Mouse (Mus musculus): ENCODE results near the gene Git1. TPM values are rescaled to one million over a fixed set of nuclear protein-coding genes. Genes with fewer than 3 reads are reported as not detected.

Git1 gene
- polyA plus RNA-seq, 1 experiment, result 36.2 TPM

DNA sequence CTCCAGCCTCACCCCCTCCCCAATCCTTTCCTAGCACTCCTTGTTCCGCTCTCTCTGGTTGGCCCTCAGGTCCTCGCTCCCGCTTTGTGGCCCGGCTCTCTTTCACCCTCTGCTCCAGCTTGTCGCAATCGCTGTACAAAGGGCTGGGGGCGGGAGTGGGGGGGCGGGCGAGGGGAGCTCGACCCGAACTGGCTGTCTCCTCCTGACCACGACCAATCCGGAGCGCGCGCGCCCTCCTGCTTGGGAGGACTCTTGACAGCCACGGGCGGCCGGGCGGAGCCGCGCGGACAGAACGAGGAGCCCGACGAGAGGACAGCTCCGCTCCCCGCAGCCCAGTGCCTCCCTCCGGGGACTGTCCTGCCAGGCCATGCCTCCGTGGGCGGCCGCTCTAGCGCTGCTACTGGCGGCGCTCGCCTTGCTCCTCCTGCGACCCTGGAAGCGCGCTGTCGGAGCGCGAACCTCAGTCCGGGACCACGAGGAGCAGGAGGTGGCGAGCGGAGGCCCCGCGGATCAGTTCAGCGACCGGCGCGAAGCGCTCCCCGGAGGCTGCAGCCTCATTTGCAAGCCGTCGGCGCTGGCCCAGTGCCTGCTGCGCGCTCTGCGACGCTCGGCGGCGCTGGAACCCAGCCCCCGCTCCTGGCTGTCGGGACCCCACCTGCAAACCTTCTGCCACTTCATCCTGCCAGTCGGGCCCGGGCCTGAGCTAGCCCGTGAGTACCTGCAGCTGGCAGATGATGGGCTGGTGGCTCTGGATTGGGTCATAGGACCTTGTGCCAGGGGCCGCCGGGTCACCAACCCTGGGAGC, 21.7 kb downstream of the Git1 start, which contains the start of gene Abhd15:
Gene Abhd15 (plus strand): TSS at position 290 of the 805 bp plus-strand sequence.
- TF ChIP-seq POLR2A (IDR thresholded peaks at IDR 0.05; ENCODE audit: low read depth, low read length), result peak; percentile 2; the same call in 1 of the 2 replicates
- TF ChIP-seq CTCF (IDR thresholded peaks at IDR 0.05; ENCODE audit: extremely low read depth, insufficient read depth, insufficient read length, insufficient replicate concordance), result no peak
- DNase-seq (ENCODE audit: low read depth in 1 of 2, low spot score in 2 of 2), result peak in 1 of 2 experiments; percentile 56
- peaks cover 38% of the 10 kb centered on the region for H3K4me1 ChIP-seq (ENCODE audit: control insufficient read depth, insufficient read depth, insufficient read length)
- WGBS, result under 1% methylated on average over 68 of the region's 72 CpGs
- H3K36me3 ChIP-seq (ENCODE audit: control insufficient read depth, insufficient read depth, low read length), result no peaks in the 10 kb centered on the region
- peak within 1 kb of the TSS; percentile 58 for H3K4me3 ChIP-seq (ENCODE audit: extremely low read depth, insufficient read depth, insufficient read length)
- peaks cover 6% of the 10 kb centered on the region for H3K27me3 ChIP-seq (ENCODE audit: control insufficient read depth, insufficient read depth, low read length)
- peak within 1 kb of the TSS; percentile 43 for H3K27ac ChIP-seq (ENCODE audit: insufficient read depth, low read length)

DNA sequence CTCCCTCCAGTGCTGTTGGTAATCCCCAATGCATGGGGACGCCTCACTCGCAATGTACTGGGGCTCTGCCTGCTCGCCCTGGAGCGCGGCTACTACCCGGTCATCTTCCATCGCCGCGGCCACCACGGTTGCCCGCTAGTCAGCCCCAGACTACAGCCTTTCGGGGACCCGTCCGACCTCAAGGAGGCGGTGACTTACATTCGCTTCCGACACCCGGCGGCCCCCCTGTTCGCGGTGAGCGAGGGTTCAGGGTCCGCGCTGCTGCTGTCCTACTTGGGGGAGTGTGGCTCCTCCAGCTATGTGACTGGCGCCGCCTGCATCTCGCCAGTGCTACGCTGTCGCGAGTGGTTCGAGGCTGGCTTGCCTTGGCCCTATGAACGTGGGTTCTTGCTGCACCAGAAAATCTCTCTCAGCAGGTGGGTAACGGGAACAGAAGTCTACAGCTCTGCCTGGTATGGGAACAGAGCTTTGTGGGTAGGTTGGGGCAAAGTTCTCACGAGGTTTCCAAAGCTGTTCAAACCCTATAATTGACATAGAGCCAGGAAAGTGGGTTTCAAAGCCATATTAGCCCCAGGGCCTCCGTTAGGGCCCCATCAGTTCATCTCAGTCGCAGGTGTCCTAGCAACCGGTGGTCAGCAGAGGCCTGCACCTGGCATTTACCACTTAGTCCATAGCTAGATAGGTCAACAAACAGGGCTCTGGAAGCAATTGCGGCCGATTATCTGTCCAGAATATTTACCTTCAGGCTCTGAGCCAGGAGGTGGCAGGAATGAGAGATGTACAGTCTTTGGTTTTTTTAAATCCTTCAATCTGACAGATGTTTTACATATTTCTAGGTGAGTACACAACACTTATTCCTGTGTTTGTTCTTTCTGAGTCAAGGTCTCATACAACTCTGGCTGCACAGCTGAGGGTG, 22.5 kb downstream of the Git1 start, which contains the start of gene Trp53i13:
Gene Trp53i13 (minus strand): TSS at position 344 of the 916 bp plus-strand sequence.
- TF ChIP-seq POLR2A (IDR thresholded peaks at IDR 0.05; ENCODE audit: low read depth, low read length), result no peak
- no peak for TF ChIP-seq CTCF (IDR thresholded peaks at IDR 0.05; ENCODE audit: extremely low read depth, insufficient read depth, insufficient read length, insufficient replicate concordance)
- H3K36me3 ChIP-seq (ENCODE audit: control insufficient read depth, insufficient read depth, low read length), result no peaks in the 10 kb centered on the region
- H3K27me3 ChIP-seq (ENCODE audit: control insufficient read depth, insufficient read depth, low read length), result peaks cover 6% of the 10 kb centered on the region
- peak within 1 kb of the TSS; percentile 58 for H3K4me3 ChIP-seq (ENCODE audit: extremely low read depth, insufficient read depth, insufficient read length)
- peaks cover 45% of the 10 kb centered on the region for H3K4me1 ChIP-seq (ENCODE audit: control insufficient read depth, insufficient read depth, insufficient read length)
- 11% methylated on average over 39 of the region's 39 CpGs for WGBS
- peak in 1 of 2 experiments; percentile 21 for DNase-seq (ENCODE audit: low read depth in 1 of 2, low spot score in 2 of 2)
- H3K27ac ChIP-seq (ENCODE audit: insufficient read depth, low read length), result peak within 1 kb of the TSS; percentile 43

DNA sequence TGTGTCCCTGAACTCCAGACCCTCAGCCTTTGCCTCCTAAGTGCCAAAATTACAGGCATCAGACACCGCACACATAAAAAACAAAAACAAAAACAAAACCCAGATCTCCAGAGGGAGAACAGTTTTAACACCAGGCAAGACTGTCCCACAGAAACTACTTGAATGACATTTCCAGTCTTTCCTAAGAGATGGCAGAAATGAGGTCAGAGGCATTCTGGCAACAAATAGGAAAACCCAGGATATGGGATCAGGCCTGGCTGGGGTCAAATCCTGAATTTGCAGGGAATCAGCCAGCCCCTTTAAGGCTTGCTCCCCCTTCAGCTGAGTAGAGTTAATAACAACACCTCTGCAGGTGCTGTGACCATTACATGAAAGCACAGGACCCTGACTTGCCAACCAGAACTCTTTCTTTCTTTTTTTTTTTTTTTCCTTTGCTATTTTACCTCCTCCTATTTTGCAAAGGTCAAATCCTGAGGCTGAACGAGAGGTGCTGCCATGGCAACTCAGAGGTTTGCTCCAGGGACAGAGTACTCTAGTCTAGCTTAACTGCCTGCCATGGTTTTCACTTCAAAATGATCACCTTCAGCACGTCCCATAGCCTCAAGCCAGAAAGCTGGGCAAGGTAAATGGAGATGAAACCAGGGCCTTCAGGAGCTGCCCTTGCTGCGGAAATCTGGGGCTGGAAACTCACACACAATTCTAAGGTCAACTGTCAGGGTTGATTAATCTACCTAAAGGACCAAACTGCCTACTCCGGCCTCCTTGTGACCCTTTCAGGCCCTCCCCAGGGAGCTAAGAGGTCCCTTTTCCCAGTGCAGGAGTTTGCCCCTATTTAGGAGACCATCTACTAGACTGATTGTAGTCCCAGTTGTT, 23.4 kb downstream of the Git1 start:
- Histone ChIP-seq H3K4me3 (ENCODE audit: extremely low read depth, insufficient read depth, insufficient read length) (no peak overlapping the region), H3K27ac (ENCODE audit: insufficient read depth, low read length) (no peak overlapping the region), H3K36me3 (ENCODE audit: control insufficient read depth, insufficient read depth, low read length) (no peaks in the 10 kb centered on the region), H3K27me3 (ENCODE audit: control insufficient read depth, insufficient read depth, low read length) (peaks cover 6% of the 10 kb centered on the region), H3K4me1 (ENCODE audit: control insufficient read depth, insufficient read depth, insufficient read length) (peaks cover 45% of the 10 kb centered on the region)
- 79% methylated on average over 5 of the region's 5 CpGs for WGBS
- DNase-seq (ENCODE audit: low read depth in 1 of 2, low spot score in 2 of 2), result no peak
- TF ChIP-seq POLR2A (IDR thresholded peaks at IDR 0.05; ENCODE audit: low read depth, low read length), result no peak
- TF ChIP-seq CTCF (IDR thresholded peaks at IDR 0.05; ENCODE audit: extremely low read depth, insufficient read depth, insufficient read length, insufficient replicate concordance), result no peak

DNA sequence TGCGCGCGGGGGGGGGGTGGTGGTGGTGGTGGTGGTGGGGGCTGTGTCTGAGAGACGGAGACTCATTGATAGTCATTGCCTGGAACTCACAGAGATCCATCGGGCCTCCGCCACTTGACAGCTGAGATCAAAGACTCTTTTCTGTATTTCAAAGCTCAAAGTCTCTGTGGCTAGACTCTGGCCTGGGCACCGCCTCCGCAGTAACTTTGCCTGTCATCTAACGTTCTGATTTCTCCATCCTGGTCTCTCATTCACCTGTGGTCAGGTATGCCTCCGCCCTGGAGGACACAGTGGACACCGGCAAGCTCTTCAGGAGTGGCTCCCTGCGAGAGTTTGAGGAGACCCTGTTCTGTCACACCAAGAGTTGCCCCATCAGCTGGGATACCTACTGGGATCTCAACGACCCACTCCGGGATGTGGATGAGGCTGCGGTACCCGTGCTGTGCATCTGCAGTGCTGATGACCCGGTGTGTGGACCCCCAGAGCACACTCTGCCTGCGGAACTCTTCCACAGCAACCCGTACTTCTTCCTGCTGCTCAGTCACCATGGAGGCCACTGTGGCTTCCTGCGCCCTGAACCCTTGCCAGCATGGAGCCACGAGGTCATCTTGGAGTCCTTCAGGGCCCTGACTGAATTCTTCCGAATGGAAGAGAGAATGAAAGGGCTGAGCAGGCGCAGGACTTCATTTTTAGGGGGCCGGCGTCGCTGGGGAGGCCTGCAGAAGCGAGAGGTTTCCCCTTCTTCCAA, 24.9 kb downstream of the Git1 start:
- Histone ChIP-seq H3K27ac (ENCODE audit: insufficient read depth, low read length) (peak overlapping the region; percentile 82), H3K4me3 (ENCODE audit: extremely low read depth, insufficient read depth, insufficient read length) (no peak overlapping the region; the same call in 1 of the 2 replicates), H3K4me1 (ENCODE audit: control insufficient read depth, insufficient read depth, insufficient read length) (peaks cover 41% of the 10 kb centered on the region), H3K36me3 (ENCODE audit: control insufficient read depth, insufficient read depth, low read length) (no peaks in the 10 kb centered on the region), H3K27me3 (ENCODE audit: control insufficient read depth, insufficient read depth, low read length) (peaks cover 6% of the 10 kb centered on the region)
- DNase-seq (ENCODE audit: low read depth in 1 of 2, low spot score in 2 of 2), result peak in 1 of 2 experiments; percentile 16
- 39% methylated on average over 27 of the region's 27 CpGs for WGBS
- TF ChIP-seq POLR2A (IDR thresholded peaks at IDR 0.05; ENCODE audit: low read depth, low read length) (no peak), CTCF (IDR thresholded peaks at IDR 0.05; ENCODE audit: extremely low read depth, insufficient read depth, insufficient read length, insufficient replicate concordance) (no peak)

DNA sequence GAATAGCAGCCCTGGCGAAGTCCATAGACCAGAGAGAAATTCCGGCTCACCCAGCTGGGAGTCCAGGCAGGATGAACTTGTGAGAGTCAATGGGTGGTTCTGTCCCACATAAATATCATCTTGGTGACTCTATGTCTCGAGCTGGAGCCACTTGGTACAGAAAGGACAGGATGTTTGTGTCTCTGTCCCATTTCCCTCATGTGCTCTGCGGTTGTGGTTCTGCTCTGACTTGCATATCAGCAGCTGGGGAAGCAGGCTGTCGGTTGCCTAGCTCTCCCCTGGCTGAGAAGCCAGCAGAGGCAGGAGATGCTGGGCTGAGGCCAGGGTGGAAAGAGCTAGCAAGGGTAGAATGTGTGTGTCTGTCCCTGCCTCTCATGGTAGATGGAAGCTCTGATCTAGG, 25.7 kb downstream of the Git1 start, which contains the start of gene Gm10392:
Gene Gm10392 (minus strand): TSS at position 156 of the 400 bp plus-strand sequence.
- Histone ChIP-seq H3K27me3 (ENCODE audit: control insufficient read depth, insufficient read depth, low read length) (peaks cover 6% of the 10 kb centered on the region), H3K36me3 (ENCODE audit: control insufficient read depth, insufficient read depth, low read length) (no peaks in the 10 kb centered on the region), H3K4me3 (ENCODE audit: extremely low read depth, insufficient read depth, insufficient read length) (no peak within 1 kb of the TSS; the same call in 1 of the 2 replicates), H3K4me1 (ENCODE audit: control insufficient read depth, insufficient read depth, insufficient read length) (peaks cover 38% of the 10 kb centered on the region), H3K27ac (ENCODE audit: insufficient read depth, low read length) (peak within 1 kb of the TSS; percentile 82)
- TF ChIP-seq POLR2A (IDR thresholded peaks at IDR 0.05; ENCODE audit: low read depth, low read length) (peak; percentile 2; the same call in 1 of the 2 replicates), CTCF (IDR thresholded peaks at IDR 0.05; ENCODE audit: extremely low read depth, insufficient read depth, insufficient read length, insufficient replicate concordance) (no peak)
- WGBS, result 3% methylated on average over 5 of the region's 5 CpGs
- peak; percentile 65 to 73 for DNase-seq (ENCODE audit: low read depth in 1 of 2, low spot score in 2 of 2)
